Mouse (Mus musculus) layer of hippocampus, postnatal 25 days (tissue): ENCODE results near the gene Minpp1. TPM values are rescaled to one million over a fixed set of nuclear protein-coding genes. Genes with fewer than 3 reads are reported as not detected.

Source experiments
- DNase-seq, 2 experiments: peaks; one replicate each; pipeline ENCODE4 v3.0.0; 2022; ENCODE audit warnings: mixed read lengths in 2 of 2, low spot score in 1 of 2; ENCODE audit errors: extremely low spot score in 1 of 2
- total RNA-seq, 2 experiments: library from RNA; stranded (reverse); gene quantifications; 2 replicates each; pipeline ENCODE4 v1.2.3; 2021

The Minpp1 gene
- total RNA-seq, 2 experiments from 2014 or later = 60.0 to 62.7 TPM

GRCm38 (mm10) chr19:32487595-32488255 lies 2.2 kb downstream of the Minpp1 start:
- no peak for DNase-seq

GRCm38 (mm10) chr19:32489166-32489895 lies 3.8 kb downstream of the Minpp1 start:
- no peak for DNase-seq

- no peak for DNase-seq
These were observed 5.4 kb downstream of the Minpp1 start for GRCm38 (mm10) chr19:32490976-32491375.

- no peak for DNase-seq
These were observed 6.8 kb downstream of the Minpp1 start for GRCm38 (mm10) chr19:32492339-32492738.

GRCm38 (mm10) chr19:32492981-32493380 lies 7.4 kb downstream of the Minpp1 start:
- DNase-seq = no peak

- no peak for DNase-seq
These were observed 7.9 kb downstream of the Minpp1 start for GRCm38 (mm10) chr19:32493471-32493870.

GRCm38 (mm10) chr19:32494611-32495010 lies 9.0 kb downstream of the Minpp1 start:
- DNase-seq = no peak

- DNase-seq = no peak
These were observed 9.5 kb downstream of the Minpp1 start for GRCm38 (mm10) chr19:32495034-32495433.

- DNase-seq = no peak
These were observed 11.8 kb downstream of the Minpp1 start for GRCm38 (mm10) chr19:32497411-32497810.

GRCm38 (mm10) chr19:32498002-32498401 lies 12.4 kb downstream of the Minpp1 start:
- no peak for DNase-seq

GRCm38 (mm10) chr19:32501414-32501813 lies 15.8 kb downstream of the Minpp1 start:
- DNase-seq = no peak

GRCm38 (mm10) chr19:32506081-32506480 lies 20.5 kb downstream of the Minpp1 start:
- no peak for DNase-seq

- DNase-seq = no peak
These were observed 20.9 kb downstream of the Minpp1 start for GRCm38 (mm10) chr19:32506514-32506913.

GRCm38 (mm10) chr19:32507100-32507499 lies 21.5 kb downstream of the Minpp1 start:
- no peak for DNase-seq

- DNase-seq = no peak
These were observed 22.0 kb downstream of the Minpp1 start for GRCm38 (mm10) chr19:32507526-32507925.

GRCm38 (mm10) chr19:32510267-32510666 lies 24.7 kb downstream of the Minpp1 start:
- DNase-seq = no peak

- no peak for DNase-seq
These were observed 25.4 kb downstream of the Minpp1 start for GRCm38 (mm10) chr19:32510962-32511361.

GRCm38 (mm10) chr19:32512518-32512917 lies 26.9 kb downstream of the Minpp1 start:
- DNase-seq = no peak

- DNase-seq = no peak
These were observed 31.0 kb downstream of the Minpp1 start for GRCm38 (mm10) chr19:32516575-32516974.

GRCm38 (mm10) chr19:32521446-32521845 lies 35.9 kb downstream of the Minpp1 start:
- DNase-seq = no peak

GRCm38 (mm10) chr19:32522247-32522646 lies 36.7 kb downstream of the Minpp1 start:
- no peak for DNase-seq

GRCm38 (mm10) chr19:32522753-32523307 lies 37.3 kb downstream of the Minpp1 start:
- no peak for DNase-seq
